Mouse (Mus musculus) kidney, adult 2 months (tissue): ENCODE data around the gene Syt9.

ENCODE experiments used
- CTCF ChIP-seq: fragments of 200-500 bp; conservative IDR thresholded peaks from 2 replicates; pipeline ENCODE4 v1.5.1; 2011; ENCODE audit warnings: low read depth, mild to moderate bottlenecking, control low read depth, low read length, moderate library complexity, mixed read lengths; ENCODE audit not compliant: insufficient read depth, insufficient read length
- POLR2A ChIP-seq: fragments of 200-500 bp; IDR thresholded peaks from one replicate; pipeline ENCODE4 v1.6.1; 2011; ENCODE audit warnings: low read depth, low read length, control low read depth

GRCm38 (mm10) chr7:107341519-107342190, 28.9 kb upstream of the Syt9 start:
- TF ChIP-seq CTCF (no peak), POLR2A (no peak)
